Mouse (Mus musculus): ENCODE results near the gene Aph1b. TPM values are rescaled to one million over a fixed set of nuclear protein-coding genes. Genes with fewer than 3 reads are reported as not detected.
"Not testable (repeated sequence)": the region's sequence is repeated elsewhere in the genome, so short reads cannot be mapped to it uniquely, and the experiment has no call there.

Aph1b gene
- polyA plus RNA-seq (2014; fragmentation: Nextera tagmentation; extraction: Ambion mirVana): 27.4 and 29.3 TPM in 2 replicates

DNA sequence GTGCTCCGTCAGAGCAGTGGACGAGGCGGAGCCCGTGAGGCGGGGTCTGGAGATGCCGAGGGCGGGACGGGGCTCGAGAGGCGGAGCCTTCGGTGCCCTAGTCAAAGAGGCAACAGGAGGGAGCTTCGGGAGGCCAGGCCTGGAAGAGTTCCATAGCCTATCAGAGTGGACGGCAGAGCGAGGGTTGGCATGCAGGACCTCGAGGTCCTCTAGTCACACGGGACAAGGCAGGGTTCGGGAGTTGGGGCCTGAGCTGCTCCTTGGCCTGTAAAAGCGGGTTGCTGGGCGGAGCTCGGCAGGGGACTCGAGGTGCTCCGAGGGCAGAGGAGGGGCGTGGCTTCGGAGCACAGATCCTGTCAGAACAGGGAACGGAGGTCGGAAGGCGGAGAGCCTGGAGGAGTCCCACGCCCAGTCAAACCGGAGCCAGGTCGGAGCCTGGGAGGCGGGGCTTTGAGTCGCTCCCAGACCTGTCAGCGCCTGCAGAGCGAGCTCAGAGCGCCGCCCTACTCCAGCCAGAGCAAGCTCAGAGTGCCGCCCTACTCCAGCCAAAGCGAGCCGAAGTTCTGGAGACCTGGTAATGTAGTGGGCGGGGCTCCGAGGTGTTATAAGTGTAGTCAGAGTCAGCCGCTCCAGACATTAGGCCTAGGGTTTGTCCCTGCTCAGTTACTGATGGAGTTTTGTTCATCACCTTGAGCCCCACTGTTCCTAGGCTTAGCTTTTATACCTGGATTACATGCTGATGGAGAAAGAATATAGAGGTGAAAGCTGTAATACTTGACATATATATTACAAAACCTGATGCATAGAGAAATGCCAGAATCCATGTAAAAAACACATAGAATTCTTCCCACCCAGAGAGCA is at the start of gene Aph1b:
Gene Aph1b (minus strand): TSS at position 27 of the 861 bp plus-strand sequence.
- H3K4me1 ChIP-seq (ENCODE audit: control insufficient read depth, insufficient read depth, low read length): peaks cover 4% of the 10 kb centered on the region; the same call in 1 of the 2 replicates
- ATAC-seq (ENCODE audit: low read depth): peak; percentile 99
- WGBS: 0% methylated on average over 42 of the region's 42 CpGs

DNA sequence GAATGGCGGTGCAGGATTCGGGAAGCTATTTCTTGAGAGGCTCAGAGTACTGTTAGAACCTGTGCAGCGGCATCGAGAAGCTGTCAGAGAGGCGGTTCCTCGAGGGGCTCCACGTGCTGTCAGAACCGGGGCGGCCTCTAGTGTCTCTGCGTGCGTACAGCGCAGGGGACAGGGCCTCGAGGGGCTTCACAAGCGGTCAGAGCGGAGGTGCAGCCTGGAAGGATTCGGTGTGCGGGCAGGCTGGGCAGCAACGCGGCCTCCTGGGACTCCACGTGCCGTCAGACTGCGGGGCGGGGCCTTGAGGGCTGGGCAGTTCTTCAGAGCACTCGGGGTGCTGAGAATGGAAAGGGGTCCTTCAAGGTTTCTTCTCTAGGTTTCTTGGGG is 39.8 kb upstream of the Aph1b start:
- WGBS: 0% methylated on average over 24 of the region's 24 CpGs
- peak overlapping the region; percentile 51 for H3K4me3 ChIP-seq (ENCODE audit: low read depth, low read length)
- H3K4me1 ChIP-seq (ENCODE audit: control insufficient read depth, insufficient read depth, low read length): peaks cover 6% of the 10 kb centered on the region
- peak overlapping the region; percentile 89 for H3K4me2 ChIP-seq (ENCODE audit: low read depth, low read length)
- no peaks in the 10 kb centered on the region for H3K27me3 ChIP-seq (ENCODE audit: control insufficient read depth, insufficient read depth, low read length)
- no peaks in the 10 kb centered on the region for H3K36me3 ChIP-seq (ENCODE audit: control insufficient read depth, insufficient read depth, low read length)
- H3K9ac ChIP-seq (replicated peaks; ENCODE audit: low read depth, low read length): peak overlapping the region; percentile 47
- H3K27ac ChIP-seq (ENCODE audit: low read depth, low read length): no peak overlapping the region
- peak; percentile 80 for ATAC-seq (ENCODE audit: low read depth)
- no peaks in the 10 kb centered on the region for H3K9me3 ChIP-seq (ENCODE audit: control insufficient read depth, low read length)

More for the DNA sequence above, at the start of gene Aph1b:
- Histone ChIP-seq H3K9ac (replicated peaks; ENCODE audit: low read depth, low read length) (peak within 1 kb of the TSS; percentile 88), H3K9me3 (ENCODE audit: control insufficient read depth, low read length) (no peaks in the 10 kb centered on the region), H3K4me2 (ENCODE audit: low read depth, low read length) (peak within 1 kb of the TSS; percentile 83), H3K36me3 (ENCODE audit: control insufficient read depth, insufficient read depth, low read length) (no peaks in the 10 kb centered on the region), H3K27ac (ENCODE audit: low read depth, low read length) (peak within 1 kb of the TSS; percentile 91), H3K4me3 (ENCODE audit: low read depth, low read length) (peak within 1 kb of the TSS; percentile 71), H3K27me3 (ENCODE audit: control insufficient read depth, insufficient read depth, low read length) (no peaks in the 10 kb centered on the region)

DNA sequence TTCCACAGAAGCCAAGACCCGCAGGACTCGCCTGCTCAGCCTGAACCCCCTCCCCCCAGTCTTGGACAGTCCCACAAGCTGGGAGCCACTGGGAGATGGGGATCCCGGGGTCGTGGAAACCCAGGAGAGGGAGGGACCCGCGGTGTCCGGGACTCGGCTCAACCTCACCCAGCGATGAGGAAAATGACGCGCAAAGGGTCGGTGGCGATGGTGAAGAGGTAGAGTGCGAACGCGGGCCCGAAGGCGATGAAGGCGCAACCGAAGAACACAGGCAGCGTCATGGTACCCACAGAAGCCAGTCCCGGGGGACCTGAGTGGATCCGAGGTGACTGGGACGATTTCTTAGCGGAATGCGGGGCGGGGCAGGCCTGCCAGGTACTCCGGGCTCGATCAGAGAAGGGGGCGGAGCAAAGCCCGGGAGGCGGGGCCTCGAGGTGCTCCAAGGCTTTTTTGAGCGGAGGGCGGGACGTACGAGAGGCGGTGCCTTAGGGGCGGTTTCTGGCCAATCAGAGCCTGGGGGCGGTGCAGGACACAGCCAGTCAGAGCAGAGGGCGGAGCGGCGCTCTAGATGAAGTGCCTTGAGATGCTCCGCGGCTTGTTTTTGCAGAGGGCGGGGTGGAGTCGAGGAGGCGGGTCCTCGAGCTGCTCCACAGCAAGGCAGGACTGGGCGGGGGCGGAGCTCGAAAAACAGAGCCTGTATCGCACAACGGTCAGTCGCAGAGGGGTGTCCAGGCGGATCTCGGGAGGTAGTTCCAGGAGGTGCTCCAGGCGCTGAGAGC is 39.2 kb upstream of the Aph1b start, which contains the start of gene Aph1c:
Gene Aph1c (minus strand): TSS at position 409 of the 779 bp plus-strand sequence.
- Histone ChIP-seq H3K4me3 (ENCODE audit: low read depth, low read length) (peak within 1 kb of the TSS; percentile 51), H3K27me3 (ENCODE audit: control insufficient read depth, insufficient read depth, low read length) (no peaks in the 10 kb centered on the region), H3K36me3 (ENCODE audit: control insufficient read depth, insufficient read depth, low read length) (no peaks in the 10 kb centered on the region), H3K4me1 (ENCODE audit: control insufficient read depth, insufficient read depth, low read length) (peaks cover 6% of the 10 kb centered on the region), H3K9me3 (ENCODE audit: control insufficient read depth, low read length) (no peaks in the 10 kb centered on the region), H3K9ac (replicated peaks; ENCODE audit: low read depth, low read length) (peak within 1 kb of the TSS; percentile 51), H3K27ac (ENCODE audit: low read depth, low read length) (no peak within 1 kb of the TSS), H3K4me2 (ENCODE audit: low read depth, low read length) (peak within 1 kb of the TSS; percentile 89)
- under 1% methylated on average over 56 of the region's 58 CpGs for WGBS
- ATAC-seq (ENCODE audit: low read depth): peak; percentile 99

DNA sequence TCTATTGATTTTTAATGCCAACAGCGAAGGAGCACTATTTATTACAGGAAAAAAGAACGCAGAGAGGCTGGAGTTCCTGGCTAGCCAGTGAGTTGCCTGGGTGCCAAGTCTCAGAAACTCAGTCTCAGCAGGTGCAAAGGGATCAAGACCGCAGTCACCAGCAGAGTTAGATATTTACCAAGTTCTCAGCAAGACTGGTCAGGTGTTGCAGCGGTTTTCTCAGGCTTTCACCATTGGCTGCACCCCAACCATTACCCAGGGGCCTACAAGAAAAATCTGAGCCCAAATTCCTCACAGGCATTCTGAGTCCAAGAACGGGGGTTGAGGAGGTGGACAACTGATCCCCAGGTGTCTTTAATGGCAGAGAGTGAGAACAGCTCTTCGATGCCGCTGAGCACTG is 38.6 kb upstream of the Aph1b start:
- no peaks in the 10 kb centered on the region for H3K9me3 ChIP-seq (ENCODE audit: control insufficient read depth, low read length)
- peak overlapping the region; percentile 51 for H3K4me3 ChIP-seq (ENCODE audit: low read depth, low read length)
- peak overlapping the region; percentile 51 for H3K9ac ChIP-seq (replicated peaks; ENCODE audit: low read depth, low read length)
- no peak for ATAC-seq (ENCODE audit: low read depth)
- H3K4me1 ChIP-seq (ENCODE audit: control insufficient read depth, insufficient read depth, low read length): peaks cover 6% of the 10 kb centered on the region
- no peaks in the 10 kb centered on the region for H3K27me3 ChIP-seq (ENCODE audit: control insufficient read depth, insufficient read depth, low read length)
- peak overlapping the region; percentile 89 for H3K4me2 ChIP-seq (ENCODE audit: low read depth, low read length)
- H3K36me3 ChIP-seq (ENCODE audit: control insufficient read depth, insufficient read depth, low read length): no peaks in the 10 kb centered on the region
- H3K27ac ChIP-seq (ENCODE audit: low read depth, low read length): no peak overlapping the region
- 18% methylated on average over 7 of the region's 7 CpGs for WGBS

DNA sequence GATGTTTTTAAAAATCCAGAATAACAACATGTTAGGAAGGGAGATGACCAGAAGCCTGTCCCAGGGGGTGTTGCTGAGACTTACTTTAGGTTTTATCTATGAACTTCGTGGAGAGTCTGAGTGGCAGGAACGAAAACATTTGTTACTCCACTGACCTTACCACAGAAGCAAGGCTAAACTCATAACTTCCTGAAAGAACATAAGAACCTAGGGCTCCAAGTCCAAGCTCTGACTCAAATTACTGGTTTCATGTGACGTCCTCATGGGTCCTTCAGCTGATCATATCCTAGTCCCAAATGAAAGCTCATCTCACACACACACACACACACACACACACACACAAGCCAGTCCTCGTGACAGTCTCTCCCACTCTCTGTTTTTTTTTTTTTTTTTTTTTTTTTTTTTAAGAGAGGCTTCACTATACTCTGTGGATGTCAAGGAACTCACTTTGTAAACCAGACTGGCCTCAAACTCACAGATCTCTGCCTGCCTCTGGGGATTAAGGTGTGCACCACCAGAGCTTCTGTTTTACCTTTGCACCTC is 37.1 kb upstream of the Aph1b start:
- no peak overlapping the region for H3K27ac ChIP-seq (ENCODE audit: low read depth, low read length)
- WGBS: 73% methylated on average over 4 of the region's 4 CpGs
- no peaks in the 10 kb centered on the region for H3K36me3 ChIP-seq (ENCODE audit: control insufficient read depth, insufficient read depth, low read length)
- no peaks in the 10 kb centered on the region for H3K9me3 ChIP-seq (ENCODE audit: control insufficient read depth, low read length)
- H3K9ac ChIP-seq (replicated peaks; ENCODE audit: low read depth, low read length): no peak overlapping the region
- peaks cover 6% of the 10 kb centered on the region for H3K4me1 ChIP-seq (ENCODE audit: control insufficient read depth, insufficient read depth, low read length)
- H3K4me2 ChIP-seq (ENCODE audit: low read depth, low read length): no peak overlapping the region
- no peak for ATAC-seq (ENCODE audit: low read depth)
- H3K27me3 ChIP-seq (ENCODE audit: control insufficient read depth, insufficient read depth, low read length): no peaks in the 10 kb centered on the region
- no peak overlapping the region for H3K4me3 ChIP-seq (ENCODE audit: low read depth, low read length)

DNA sequence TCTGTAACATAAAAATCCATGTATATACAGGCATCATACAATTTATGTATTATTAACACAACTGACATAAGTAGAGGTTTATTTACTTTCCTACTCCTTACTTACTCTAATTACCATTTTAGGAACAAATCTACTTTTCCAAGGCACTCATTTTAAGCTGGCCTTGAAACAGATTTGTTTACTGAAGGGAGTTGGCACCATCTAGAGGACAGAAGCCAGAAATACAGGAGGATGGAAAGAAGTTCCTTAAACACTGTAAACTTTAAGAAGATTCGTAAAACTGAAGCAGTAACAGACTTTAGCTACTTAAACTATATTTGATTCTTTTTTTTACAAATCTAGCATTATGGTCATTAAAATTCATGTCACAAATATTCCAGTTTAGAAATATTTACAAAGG is 30.7 kb upstream of the Aph1b start:
- Histone ChIP-seq H3K4me2 (ENCODE audit: low read depth, low read length) (no peak overlapping the region), H3K27ac (ENCODE audit: low read depth, low read length) (no peak overlapping the region), H3K4me3 (ENCODE audit: low read depth, low read length) (no peak overlapping the region), H3K4me1 (ENCODE audit: control insufficient read depth, insufficient read depth, low read length) (no peaks in the 10 kb centered on the region), H3K36me3 (ENCODE audit: control insufficient read depth, insufficient read depth, low read length) (no peaks in the 10 kb centered on the region), H3K9ac (replicated peaks; ENCODE audit: low read depth, low read length) (no peak overlapping the region), H3K9me3 (ENCODE audit: control insufficient read depth, low read length) (no peaks in the 10 kb centered on the region), H3K27me3 (ENCODE audit: control insufficient read depth, insufficient read depth, low read length) (no peaks in the 10 kb centered on the region)
- no peak for ATAC-seq (ENCODE audit: low read depth)
- WGBS: 29% methylated on average over 1 of the region's 1 CpGs

DNA sequence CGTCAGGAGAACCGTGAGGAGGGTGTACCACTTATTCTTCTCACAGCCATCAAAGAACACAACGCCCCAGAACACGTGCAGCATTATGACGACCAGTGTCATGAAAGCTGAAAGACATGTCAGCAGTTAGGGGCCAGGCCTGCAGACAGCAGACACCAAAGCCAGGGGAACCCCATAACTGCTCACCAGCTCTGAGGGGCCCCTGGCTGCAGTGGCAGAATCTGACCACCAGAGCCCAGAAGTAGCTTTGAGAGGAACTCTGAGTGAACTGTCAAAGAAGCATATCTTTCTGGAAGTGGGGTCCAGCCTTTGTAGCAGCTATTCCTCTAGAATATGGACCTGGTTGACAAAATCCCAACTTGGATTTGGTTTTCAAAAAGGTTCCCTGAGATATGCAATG is 27.0 kb upstream of the Aph1b start:
- not testable (repeated sequence) for H3K9me3 ChIP-seq (ENCODE audit: control insufficient read depth, low read length); H3K27ac ChIP-seq (ENCODE audit: low read depth, low read length); H3K27me3 ChIP-seq (ENCODE audit: control insufficient read depth, insufficient read depth, low read length); ATAC-seq (ENCODE audit: low read depth); H3K9ac ChIP-seq (replicated peaks; ENCODE audit: low read depth, low read length); H3K4me1 ChIP-seq (ENCODE audit: control insufficient read depth, insufficient read depth, low read length); H3K36me3 ChIP-seq (ENCODE audit: control insufficient read depth, insufficient read depth, low read length); H3K4me3 ChIP-seq (ENCODE audit: low read depth, low read length); H3K4me2 ChIP-seq (ENCODE audit: low read depth, low read length)
- WGBS: no CpG with 5 or more reads among the region's 5 CpGs

DNA sequence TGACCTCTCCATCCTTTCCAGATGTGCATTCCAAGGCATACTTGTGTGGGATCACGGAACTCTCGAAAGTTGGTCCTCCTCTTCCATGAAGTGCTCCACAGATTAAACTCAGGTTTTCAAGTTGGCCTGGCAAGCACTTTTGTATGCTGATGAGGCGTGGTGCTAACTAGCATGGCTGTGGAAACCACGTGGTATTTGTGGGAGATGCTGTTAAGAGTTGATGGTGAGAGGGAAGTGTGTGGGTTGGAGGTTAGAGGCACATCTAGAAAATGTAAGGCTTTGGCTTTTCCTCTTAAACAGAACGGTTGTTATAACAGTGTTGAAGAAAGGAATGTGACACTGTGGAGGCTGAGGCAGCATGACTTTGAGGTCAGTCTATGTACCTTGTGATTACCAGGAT is 25.7 kb upstream of the Aph1b start:
- H3K9ac ChIP-seq (replicated peaks; ENCODE audit: low read depth, low read length): no peak overlapping the region
- WGBS: 85% methylated on average over 5 of the region's 5 CpGs
- H3K9me3 ChIP-seq (ENCODE audit: control insufficient read depth, low read length): no peaks in the 10 kb centered on the region
- no peaks in the 10 kb centered on the region for H3K27me3 ChIP-seq (ENCODE audit: control insufficient read depth, insufficient read depth, low read length)
- H3K36me3 ChIP-seq (ENCODE audit: control insufficient read depth, insufficient read depth, low read length): no peaks in the 10 kb centered on the region
- no peaks in the 10 kb centered on the region for H3K4me1 ChIP-seq (ENCODE audit: control insufficient read depth, insufficient read depth, low read length)
- H3K27ac ChIP-seq (ENCODE audit: low read depth, low read length): no peak overlapping the region
- H3K4me2 ChIP-seq (ENCODE audit: low read depth, low read length): no peak overlapping the region
- H3K4me3 ChIP-seq (ENCODE audit: low read depth, low read length): no peak overlapping the region
- ATAC-seq (ENCODE audit: low read depth): no peak

Measured in neural tube, embryonic 14.5 days (tissue).